Mouse (Mus musculus) lung, postnatal 0 days (tissue): ENCODE data around the gene Pcbd1.

Source experiments
- CTCF ChIP-seq: IDR thresholded peaks from 2 replicates; pipeline ENCODE4 v1.5.1; 2016; ENCODE audit warnings: antibody characterized with exemption, mild to moderate bottlenecking
- EP300 ChIP-seq: IDR thresholded peaks from 2 replicates; pipeline ENCODE4 v1.6.1; 2016; ENCODE audit warnings: antibody characterized with exemption, mild to moderate bottlenecking, control low read depth

DNA sequence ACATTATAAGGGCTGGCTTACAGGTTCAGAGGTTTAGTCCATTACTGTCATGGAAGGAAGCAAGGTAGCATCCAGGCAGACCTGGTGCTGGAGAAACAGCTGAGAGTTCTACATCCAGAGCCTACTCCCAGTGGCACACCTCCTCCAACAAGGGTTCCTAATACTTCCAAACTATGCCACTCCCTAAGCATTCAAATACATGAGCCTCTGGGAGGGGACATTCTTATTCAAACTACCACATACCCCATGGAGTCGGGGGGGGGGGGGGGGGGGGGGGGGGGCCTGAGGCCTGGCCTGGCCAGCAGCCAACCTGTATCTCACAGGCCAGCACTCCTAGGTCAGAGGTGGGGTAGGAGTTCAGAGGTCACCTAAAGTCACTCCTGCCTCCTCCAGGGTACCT, 30.0 kb upstream of the Pcbd1 start:
- TF ChIP-seq CTCF (no peak), EP300 (no peak)
